Mouse (Mus musculus) left cerebral cortex, adult 2 months (tissue): ENCODE measurements around the gene Twsg1. TPM values are rescaled to one million over a fixed set of nuclear protein-coding genes. Genes with fewer than 3 reads are reported as not detected.
A peak's percentile ranks its signal among the peaks of the same experiment; 100 is the strongest.

Source experiments
- DNase-seq, 2 experiments: peaks; one replicate each; pipeline ENCODE4 v3.0.0; 2021 to 2022; ENCODE audit warnings: low spot score in 2 of 2, mixed read lengths in 1 of 2; ENCODE audit errors: extremely low spot score in 1 of 2
- H3K27ac ChIP-seq: fragments of 200-600 bp; 2 replicates; pipeline ENCODE4 v1.8.1; 2022
- H3K4me3 ChIP-seq: fragments of 200-600 bp; 2 replicates; pipeline ENCODE4 v1.8.1; 2022
- CTCF ChIP-seq: fragments of 200-600 bp; IDR thresholded peaks from 2 replicates; pipeline ENCODE4 v1.8.1; 2022; ENCODE audit warnings: antibody characterized with exemption, mild to moderate bottlenecking, moderate library complexity
- intact Hi-C: fragments of 180-260 bp; cut with DNase I; formaldehyde crosslinking; loops from one replicate; pipeline ENCODE4 v1.15.1; 2025
- total RNA-seq, 2 experiments: library from RNA; stranded (reverse); gene quantifications; 2 replicates each; pipeline ENCODE4 v1.2.3; 2021

Gene Twsg1
- total RNA-seq, 2 experiments from 2014 or later: 22.8 to 27.3 TPM

DNA sequence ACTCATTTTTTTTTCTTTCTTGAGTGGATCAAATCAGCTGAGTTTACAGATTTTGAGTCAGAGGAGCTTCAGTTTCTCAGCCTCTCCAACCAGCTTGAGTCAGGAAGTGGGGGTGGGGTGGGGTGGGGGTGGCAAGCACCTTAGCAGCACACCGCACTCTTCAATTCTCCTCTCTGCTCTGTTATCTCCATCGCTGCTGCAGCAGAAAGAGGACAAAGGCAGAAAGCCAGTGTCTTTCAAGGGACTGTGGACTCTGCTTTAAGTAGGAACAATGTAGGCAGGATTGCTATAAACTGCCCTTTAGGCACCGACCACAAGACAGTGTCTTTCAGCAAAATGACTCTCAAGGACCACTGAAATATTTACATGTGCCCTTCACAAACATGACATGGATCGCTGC lies 2.9 kb upstream of the Twsg1 start:
- DNase-seq: no peak
- Histone ChIP-seq H3K27ac (no peak overlapping the region), H3K4me3 (no peak overlapping the region)
- intact Hi-C loops: loop anchor here (5.0 kb wide), 1 partner anchor 92 kb away; no protein-coding TSS in a partner anchor
- no peak for TF ChIP-seq CTCF

- intact Hi-C loops: loop anchor here (5.0 kb wide), 1 partner anchor 90 kb away; no protein-coding TSS in a partner anchor
- H3K27ac ChIP-seq: no peak overlapping the region
- TF ChIP-seq CTCF: peak; percentile 39
- H3K4me3 ChIP-seq: no peak overlapping the region
- DNase-seq: no peak
Observed at GRCm38 (mm10) chr17:65952083-65952482, 1.1 kb upstream of the Twsg1 start.

DNA sequence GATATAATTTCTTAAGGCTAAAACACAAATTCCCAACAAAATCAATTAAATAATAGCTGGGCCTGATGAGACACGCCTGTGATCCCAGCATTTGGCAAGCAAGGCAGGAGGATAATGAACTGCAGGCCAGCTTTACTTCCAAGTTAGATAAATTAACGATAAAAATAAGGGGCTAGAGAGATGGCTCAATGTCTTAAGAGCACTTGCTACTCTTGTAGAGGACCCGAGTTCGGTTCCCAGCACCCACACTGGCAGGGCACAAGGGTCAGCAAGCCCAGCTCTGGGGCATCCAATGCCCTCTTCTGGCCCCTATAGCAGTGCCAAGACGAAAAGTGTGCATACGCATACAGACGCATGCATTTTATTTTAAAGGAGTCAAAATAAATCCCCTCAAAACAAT lies 843 bp downstream of the Twsg1 start:
- no peak for DNase-seq
- H3K27ac ChIP-seq: peak overlapping the region; percentile 83
- H3K4me3 ChIP-seq: peak overlapping the region; percentile 85
- TF ChIP-seq CTCF: no peak
- intact Hi-C loops: loop anchor here (2.0 to 5.0 kb wide), 2 partner anchors 65 to 88 kb away; partner anchors contain the start of gene Ralbp1

GRCm38 (mm10) chr17:65947307-65947706 lies 3.7 kb downstream of the Twsg1 start:
- TF ChIP-seq CTCF: no peak
- Histone ChIP-seq H3K4me3 (no peak overlapping the region), H3K27ac (no peak overlapping the region)
- intact Hi-C loops: no loop called here
- DNase-seq: no peak

- no peak for DNase-seq
- H3K27ac ChIP-seq: no peak overlapping the region
- intact Hi-C loops: no loop called here
- no peak for TF ChIP-seq CTCF
- H3K4me3 ChIP-seq: no peak overlapping the region
Observed at GRCm38 (mm10) chr17:65945420-65945819, 5.6 kb downstream of the Twsg1 start.

- H3K27ac ChIP-seq: no peak overlapping the region
- DNase-seq: no peak
- no peak overlapping the region for H3K4me3 ChIP-seq
- intact Hi-C loops: no loop called here
- no peak for TF ChIP-seq CTCF
Observed at GRCm38 (mm10) chr17:65942394-65942793, 8.6 kb downstream of the Twsg1 start.

DNA sequence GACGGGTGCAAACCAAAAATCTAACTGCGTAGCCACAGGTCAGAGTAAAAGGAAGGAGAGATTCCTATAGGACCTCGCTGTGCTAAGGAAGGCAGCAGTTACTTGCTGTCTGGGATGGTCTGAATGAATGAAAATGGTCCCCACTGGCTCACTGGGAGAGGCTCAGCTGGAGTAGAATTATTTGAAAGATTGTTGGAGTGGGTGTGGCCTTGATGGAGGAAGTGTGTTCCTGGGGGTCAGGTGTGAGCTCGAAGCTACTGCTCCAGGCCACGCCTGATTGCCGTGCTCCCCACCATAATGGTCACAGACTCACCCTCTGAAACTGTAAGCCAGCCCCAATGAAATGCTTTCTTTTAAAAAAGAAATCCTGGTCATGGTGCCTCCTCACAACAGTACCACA lies 9.8 kb downstream of the Twsg1 start:
- intact Hi-C loops: no loop called here
- no peak for DNase-seq

DNA sequence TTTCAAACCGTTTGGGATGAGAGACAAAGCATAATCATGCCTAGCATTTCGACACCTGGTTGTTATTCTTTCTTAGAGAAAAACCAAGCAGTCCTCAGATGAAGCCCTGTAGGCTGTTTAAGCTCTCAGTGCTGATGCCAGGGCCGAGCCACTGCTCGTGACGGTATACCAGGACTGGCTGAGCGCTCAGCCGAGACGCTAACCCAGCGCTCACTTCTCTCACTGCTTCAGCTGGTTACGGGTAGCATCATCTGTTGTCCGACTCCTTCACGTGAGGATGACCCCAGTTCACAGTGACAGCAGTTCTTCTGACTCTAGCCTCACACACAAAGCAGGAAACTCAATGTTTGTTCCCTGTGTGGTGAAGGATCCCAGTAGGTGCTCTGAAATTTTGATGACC lies 10.8 kb downstream of the Twsg1 start:
- TF ChIP-seq CTCF: no peak
- intact Hi-C loops: no loop called here
- H3K4me3 ChIP-seq: no peak overlapping the region
- DNase-seq: no peak
- no peak overlapping the region for H3K27ac ChIP-seq

More for the DNA sequence above, 9.8 kb downstream of the Twsg1 start:
- Histone ChIP-seq H3K4me3 (no peak overlapping the region), H3K27ac (no peak overlapping the region)
- TF ChIP-seq CTCF: no peak

GRCm38 (mm10) chr17:65939461-65940192 lies 11.4 kb downstream of the Twsg1 start:
- Histone ChIP-seq H3K4me3 (no peak overlapping the region), H3K27ac (peak overlapping the region; percentile 45)
- no peak for DNase-seq
- TF ChIP-seq CTCF: no peak
- intact Hi-C loops: no loop called here

DNA sequence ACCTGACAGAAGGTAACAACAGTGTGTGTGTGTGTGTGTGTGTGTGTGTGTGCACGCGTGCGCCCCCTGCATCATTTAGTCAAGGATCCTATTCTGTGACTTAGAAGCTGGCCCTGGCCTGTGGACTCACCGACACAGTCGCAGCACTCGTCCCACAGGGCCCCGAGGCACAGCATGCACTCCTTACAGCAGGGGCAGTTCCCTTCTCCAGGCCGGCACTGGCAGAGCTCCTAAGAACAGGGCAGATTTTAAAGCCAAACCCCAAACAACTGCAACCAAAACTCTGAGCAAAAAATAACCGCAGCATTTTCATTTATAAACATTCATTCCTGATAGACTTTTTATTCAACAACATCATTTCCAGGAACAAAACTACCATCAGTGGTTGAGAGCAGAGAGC lies 13.4 kb downstream of the Twsg1 start:
- Histone ChIP-seq H3K27ac (no peak overlapping the region), H3K4me3 (no peak overlapping the region)
- intact Hi-C loops: no loop called here
- TF ChIP-seq CTCF: no peak
- no peak for DNase-seq

- no peak for DNase-seq
Observed at GRCm38 (mm10) chr17:65933741-65934140, 17.3 kb downstream of the Twsg1 start.

GRCm38 (mm10) chr17:65931525-65931924 lies 19.5 kb downstream of the Twsg1 start:
- intact Hi-C loops: loop anchor here (5.0 kb wide), 1 partner anchor 44 kb away; the partner anchor contains the start of gene Ralbp1
- peak overlapping the region; percentile 79 for H3K27ac ChIP-seq
- TF ChIP-seq CTCF: no peak
- no peak overlapping the region for H3K4me3 ChIP-seq
- DNase-seq: no peak

More at GRCm38 (mm10) chr17:65933741-65934140, 17.3 kb downstream of the Twsg1 start:
- H3K27ac ChIP-seq: no peak overlapping the region
- H3K4me3 ChIP-seq: no peak overlapping the region
- intact Hi-C loops: loop anchor here (5.0 kb wide), 1 partner anchor 46 kb away; the partner anchor contains the start of gene Ralbp1
- TF ChIP-seq CTCF: peak; percentile 38

DNA sequence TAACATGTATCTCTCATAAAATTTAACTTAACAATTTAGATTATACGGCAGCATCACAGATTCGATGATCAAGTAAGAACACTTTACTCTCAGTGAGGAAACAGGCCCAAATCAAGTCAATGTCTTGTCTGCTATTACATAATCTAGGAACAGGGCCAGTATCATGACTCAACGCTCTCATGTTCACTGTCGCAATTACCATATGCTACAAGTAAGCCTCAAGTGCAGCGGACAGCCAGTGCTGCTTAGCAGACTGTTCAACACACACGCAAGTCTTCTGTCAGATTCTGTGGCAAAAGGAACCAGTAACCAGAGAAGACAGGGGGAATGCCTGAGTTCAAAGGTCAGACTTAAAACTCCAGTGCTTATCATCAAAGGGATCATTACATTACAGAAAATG lies 20.1 kb downstream of the Twsg1 start:
- peak overlapping the region; percentile 79 for H3K27ac ChIP-seq
- intact Hi-C loops: loop anchor here (5.0 kb wide), 1 partner anchor 44 kb away; the partner anchor contains the start of gene Ralbp1
- no peak overlapping the region for H3K4me3 ChIP-seq
- no peak for TF ChIP-seq CTCF
- DNase-seq: peak; percentile 26 to 50
